Mouse (Mus musculus): ENCODE measurements at regions not wholly inside any gene's neighbourhood (a gene's known extent, or its start where the extent isn't known, plus 50 kb on each side); places are given as distances from the start of the nearest gene placed in this dataset.
A peak's percentile ranks its signal among the peaks of the same experiment; 100 is the strongest.

DNA sequence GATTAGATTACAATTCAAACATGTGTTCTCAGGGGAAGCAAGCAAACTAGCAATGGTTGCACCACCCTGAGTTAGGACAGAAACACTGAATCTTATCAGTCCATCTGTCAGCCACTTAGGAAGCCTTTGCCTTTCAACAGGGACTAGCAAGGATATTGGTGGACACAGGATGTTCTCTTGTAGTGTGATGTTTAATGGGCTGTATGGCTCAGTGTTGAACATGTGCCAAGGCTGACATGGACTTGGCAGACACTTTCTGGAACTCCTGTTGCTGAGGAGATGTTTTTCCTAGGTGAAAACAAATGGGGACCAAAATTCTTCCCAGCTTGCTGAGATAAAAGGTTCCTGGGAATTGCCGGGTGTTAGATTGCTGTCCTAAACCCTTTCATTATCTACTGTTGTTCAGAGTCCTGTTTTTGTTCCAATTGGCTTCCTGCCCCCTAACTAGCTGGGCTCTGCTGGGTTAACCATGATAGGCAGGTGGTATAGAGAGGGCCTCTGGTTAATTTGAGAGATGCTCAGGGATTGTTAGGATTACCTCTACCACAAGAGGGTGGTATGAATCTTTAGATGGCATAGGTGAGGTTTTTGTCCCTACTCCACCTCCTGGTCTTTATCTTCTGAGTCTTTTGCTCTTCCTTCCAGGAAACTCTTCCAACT, 177.1 kb upstream of the Atxn7l3b start:
- H3K4me3 ChIP-seq (ENCODE audit: insufficient read depth in 1 of 2, low read depth in 1 of 2, low read length in 2 of 2, poor library complexity in 1 of 2, severe bottlenecking in 1 of 2), result no peak overlapping the region
- no peak overlapping the region for H3K9ac ChIP-seq (ENCODE audit: insufficient read depth, low read depth, low read length, poor library complexity, severe bottlenecking)
- peak; percentile 79 for TF ChIP-seq ZC3H11A (IDR thresholded peaks at IDR 0.05; ENCODE audit: borderline replicate concordance, low read depth, low read length)
- TF ChIP-seq ZNF384 (IDR thresholded peaks at IDR 0.05; ENCODE audit: low read depth, low read length), result no peak
- no peaks in the 10 kb centered on the region for H3K36me3 ChIP-seq (ENCODE audit: control insufficient read depth, insufficient read depth, low read length, poor library complexity, severe bottlenecking)
- no peak for DNase-seq (ENCODE audit: low read depth, low spot score)
- in situ Hi-C loops (cut with MboI; ENCODE audit: low sequenced_read_pairs in 2 of 2, unreplicated experiment in 2 of 2), result no loop called here
- H3K27ac ChIP-seq (ENCODE audit: insufficient read depth, low read depth, low read length, poor library complexity, severe bottlenecking), result no peak overlapping the region
- H3K9me3 ChIP-seq (ENCODE audit: control insufficient read depth, insufficient read depth, low read depth, low read length), result no peaks in the 10 kb centered on the region
- no peaks in the 10 kb centered on the region for H3K4me1 ChIP-seq (ENCODE audit: control insufficient read depth in 2 of 2, insufficient read depth in 2 of 2, low read length in 2 of 2, poor library complexity in 1 of 2)

DNA sequence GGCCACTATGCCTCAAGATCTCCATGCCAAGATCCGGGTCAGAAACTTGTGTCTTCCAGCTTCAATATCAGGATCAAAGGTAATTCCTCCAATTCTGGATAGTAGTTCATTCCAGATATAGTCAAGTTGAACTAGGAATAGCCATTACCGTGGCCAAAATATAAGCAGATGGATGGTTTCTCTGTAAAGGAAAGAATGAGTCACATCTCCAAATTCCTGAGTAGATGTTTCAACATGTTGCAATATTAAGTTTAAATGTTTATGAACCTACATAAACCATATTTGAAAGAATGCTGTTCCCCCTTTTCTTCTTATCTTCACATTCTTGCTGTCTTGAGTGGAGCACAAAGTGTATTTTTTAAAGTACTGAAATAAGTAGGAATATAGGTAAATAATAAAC, 176.5 kb upstream of the Atxn7l3b start:
- Histone ChIP-seq H3K4me3 (ENCODE audit: insufficient read depth in 1 of 2, low read depth in 1 of 2, low read length in 2 of 2, poor library complexity in 1 of 2, severe bottlenecking in 1 of 2) (no peak overlapping the region), H3K36me3 (ENCODE audit: control insufficient read depth, insufficient read depth, low read length, poor library complexity, severe bottlenecking) (no peaks in the 10 kb centered on the region), H3K9ac (ENCODE audit: insufficient read depth, low read depth, low read length, poor library complexity, severe bottlenecking) (no peak overlapping the region), H3K4me1 (ENCODE audit: control insufficient read depth in 2 of 2, insufficient read depth in 2 of 2, low read length in 2 of 2, poor library complexity in 1 of 2) (no peaks in the 10 kb centered on the region), H3K9me3 (ENCODE audit: control insufficient read depth, insufficient read depth, low read depth, low read length) (no peaks in the 10 kb centered on the region), H3K27ac (ENCODE audit: insufficient read depth, low read depth, low read length, poor library complexity, severe bottlenecking) (no peak overlapping the region)
- no peak for DNase-seq (ENCODE audit: low read depth, low spot score)
- in situ Hi-C loops (cut with MboI; ENCODE audit: low sequenced_read_pairs in 2 of 2, unreplicated experiment in 2 of 2), result no loop called here
- TF ChIP-seq CHD2 (IDR thresholded peaks at IDR 0.05; ENCODE audit: low read depth, low read length) (no peak), ZNF384 (IDR thresholded peaks at IDR 0.05; ENCODE audit: low read depth, low read length) (no peak), HCFC1 (IDR thresholded peaks at IDR 0.05; ENCODE audit: borderline replicate concordance, insufficient read depth, low read length) (no peak), ZC3H11A (IDR thresholded peaks at IDR 0.05; ENCODE audit: borderline replicate concordance, low read depth, low read length) (no peak), MAFK (IDR thresholded peaks at IDR 0.05; ENCODE audit: insufficient read depth, low read depth, low read length) (no peak)
